Mouse (Mus musculus) testis, adult 2 months (tissue): ENCODE results near the gene Ppp1r15a.

ENCODE experiments used
- CTCF ChIP-seq: fragments of 200-500 bp; IDR thresholded peaks from 2 replicates; pipeline ENCODE4 v1.5.1; 2012; ENCODE audit warnings: low read depth, mild to moderate bottlenecking, inconsistent platforms, low read length, moderate library complexity; ENCODE audit not compliant: control insufficient read depth, insufficient read depth, insufficient replicate concordance
- POLR2A ChIP-seq: fragments of 200-500 bp; IDR thresholded peaks from 2 replicates; pipeline ENCODE4 v1.6.1; 2012; ENCODE audit warnings: low read depth, mild to moderate bottlenecking, inconsistent platforms, low read length, moderate library complexity; ENCODE audit not compliant: control insufficient read depth

DNA sequence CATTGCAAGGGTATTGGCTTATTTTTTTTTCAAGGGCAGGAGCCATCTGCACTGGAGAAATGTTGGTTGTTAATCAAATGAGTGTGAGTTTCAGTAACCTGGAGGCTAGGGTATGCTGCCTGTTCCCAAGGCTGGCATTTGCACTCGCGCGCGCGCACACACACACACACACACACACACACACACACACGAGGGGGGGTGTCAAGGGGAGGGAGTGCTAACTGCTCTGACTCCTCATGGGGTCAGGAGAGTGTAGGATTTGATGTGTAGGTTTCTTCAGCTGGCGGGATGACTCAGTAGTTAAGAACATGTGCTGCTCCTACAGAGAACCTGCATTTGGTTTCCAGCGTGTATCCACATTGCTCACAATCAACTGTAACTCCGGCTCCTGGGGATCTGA, 35.2 kb downstream of the Ppp1r15a start:
- TF ChIP-seq CTCF = no peak
- TF ChIP-seq POLR2A = no peak
